Mouse (Mus musculus) spleen, postnatal 4 days (tissue): ENCODE results near the gene Fhdc1.

Experiments used
- DNase-seq, 2 experiments: peaks; one replicate each; pipeline ENCODE4 v3.0.0; 2022; ENCODE audit warnings: low spot score in 2 of 2

Gene Fhdc1

DNA sequence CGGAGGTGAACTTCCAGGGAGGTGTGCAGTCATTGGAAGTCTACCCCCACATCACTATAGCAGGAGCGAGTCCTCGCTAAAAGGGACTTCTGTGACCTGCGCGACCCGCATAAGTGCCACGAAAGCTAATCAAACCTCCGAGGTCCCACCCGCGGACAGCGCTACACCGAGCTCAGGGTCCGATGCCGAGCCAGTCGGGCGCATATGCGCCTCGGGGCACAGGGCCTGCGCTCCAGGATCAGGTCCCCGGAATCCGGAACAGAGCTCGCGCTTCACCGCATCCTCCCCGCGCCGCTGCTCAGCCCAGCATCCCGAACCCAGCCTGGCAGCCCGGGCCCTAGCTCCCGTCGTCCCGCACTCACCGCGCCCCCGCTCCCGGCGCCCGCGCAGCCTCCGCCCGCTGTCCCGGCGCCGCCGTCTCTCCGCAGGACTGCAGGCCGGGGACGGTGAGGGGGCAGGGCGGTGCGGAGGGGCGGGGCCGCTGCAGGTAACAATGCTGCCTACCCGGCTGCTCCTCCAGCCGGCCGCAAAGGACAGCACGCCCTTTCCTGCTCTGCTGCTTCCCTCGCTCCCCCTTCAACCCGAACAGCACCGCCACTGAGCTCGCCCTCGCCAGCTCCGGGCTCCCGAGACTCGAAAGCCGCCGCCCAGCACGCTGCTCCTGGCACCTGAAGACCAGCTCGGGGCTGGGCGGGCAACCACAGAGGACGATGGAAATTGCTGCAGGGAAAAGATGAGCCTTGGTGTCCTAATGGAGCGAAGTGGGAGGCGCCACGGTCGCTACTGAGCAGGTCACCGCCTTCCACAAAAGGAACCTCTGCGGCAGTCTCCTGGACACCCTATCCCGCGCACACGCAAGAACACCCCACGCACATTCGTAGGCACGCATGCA, at the start of gene Fhdc1:
Gene Fhdc1, minus strand, starts transcription at position 424 of the 892 bp plus-strand sequence.
- DNase-seq: peak; percentile 71 to 86

DNA sequence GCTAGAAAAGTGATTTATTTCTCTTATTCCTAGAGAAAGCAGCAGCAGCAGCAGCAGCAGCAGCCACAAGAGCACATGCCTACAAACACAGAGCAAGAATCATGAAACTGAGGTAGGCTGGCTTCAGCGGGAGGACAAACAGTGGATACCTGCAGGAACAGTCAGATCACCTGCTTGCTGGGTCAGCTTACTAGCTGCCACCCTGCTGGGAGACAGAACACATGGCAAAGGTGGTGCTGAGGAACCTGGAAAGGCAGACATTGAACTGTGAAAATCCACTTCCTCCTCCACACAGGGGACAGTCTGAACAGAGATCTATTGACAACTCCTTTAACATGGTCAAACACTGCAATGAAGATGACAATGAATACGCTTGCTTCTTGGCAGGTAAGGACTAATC, 48.8 kb upstream of the Fhdc1 start:
- no peak for DNase-seq

DNA sequence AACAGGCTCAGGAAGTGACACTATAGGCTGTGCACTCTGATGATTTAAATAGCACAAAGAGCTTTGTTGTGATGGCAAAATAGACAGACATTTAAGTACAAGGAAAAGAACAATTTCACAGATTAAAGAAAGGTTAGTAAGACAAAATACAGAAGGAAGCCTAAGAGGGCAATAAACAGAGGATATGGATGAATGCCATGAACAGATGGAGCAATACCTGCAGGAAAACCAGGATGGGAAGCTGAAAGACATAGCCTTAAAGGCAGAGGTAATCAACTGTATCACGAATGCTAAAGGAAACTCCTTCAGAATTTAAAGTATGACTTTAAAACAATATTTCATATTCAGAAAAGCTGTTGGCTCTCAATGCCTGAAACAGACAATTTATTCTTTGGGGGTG, 44.7 kb upstream of the Fhdc1 start:
- DNase-seq: no peak

DNA sequence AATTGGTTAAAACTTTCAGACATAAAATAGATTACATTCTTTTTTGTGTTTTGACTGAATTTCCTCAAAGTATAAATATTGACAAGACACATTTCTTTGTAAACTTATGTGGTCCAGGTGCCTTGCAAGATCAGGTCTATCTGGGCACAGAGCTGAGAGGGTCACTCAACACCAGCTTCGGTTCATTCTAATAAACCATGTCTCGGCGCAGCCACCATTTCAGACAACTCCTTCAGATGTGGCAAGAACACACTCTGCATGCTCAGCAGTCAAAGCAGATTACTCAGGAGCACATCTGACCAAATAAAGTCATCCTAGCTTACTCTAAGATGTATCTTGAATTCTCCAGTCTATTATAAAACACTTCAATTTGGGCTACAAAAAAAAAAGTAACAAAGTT, 35.9 kb upstream of the Fhdc1 start:
- DNase-seq: no peak

DNA sequence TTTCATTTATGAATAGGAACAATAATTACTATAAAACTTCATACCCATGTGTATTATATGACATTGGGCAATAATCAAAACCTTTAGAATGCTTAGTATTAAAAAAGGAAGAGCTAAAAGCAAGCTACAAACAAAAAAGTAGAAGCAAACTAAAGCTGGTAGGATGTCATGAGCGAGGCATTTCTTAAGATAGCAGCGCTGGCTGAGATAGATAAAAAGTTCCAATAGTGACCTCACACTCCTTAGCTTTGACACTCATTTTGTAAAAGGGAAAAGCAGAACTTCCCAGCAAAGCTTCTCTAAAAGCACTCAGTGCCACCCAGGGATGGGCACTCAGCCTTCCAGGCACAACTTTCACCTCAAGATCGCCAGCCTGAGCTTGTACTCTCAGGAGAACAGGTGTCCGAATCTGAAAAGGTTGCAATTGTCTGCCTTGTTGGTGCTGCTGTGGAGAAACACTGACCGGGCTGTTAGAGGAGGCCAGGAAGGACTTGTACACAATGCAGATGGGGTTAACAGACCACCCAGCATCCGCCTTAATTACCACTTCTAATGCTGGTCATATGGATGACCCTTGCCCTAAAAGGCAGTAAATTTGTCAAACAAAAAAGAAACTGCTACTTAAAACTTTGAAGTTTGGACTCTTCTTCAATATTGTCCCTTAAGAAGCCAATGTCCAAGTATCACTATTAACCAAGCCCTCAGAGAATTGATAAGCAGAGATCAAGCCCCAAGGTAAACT, 32.7 kb upstream of the Fhdc1 start:
- no peak for DNase-seq

DNA sequence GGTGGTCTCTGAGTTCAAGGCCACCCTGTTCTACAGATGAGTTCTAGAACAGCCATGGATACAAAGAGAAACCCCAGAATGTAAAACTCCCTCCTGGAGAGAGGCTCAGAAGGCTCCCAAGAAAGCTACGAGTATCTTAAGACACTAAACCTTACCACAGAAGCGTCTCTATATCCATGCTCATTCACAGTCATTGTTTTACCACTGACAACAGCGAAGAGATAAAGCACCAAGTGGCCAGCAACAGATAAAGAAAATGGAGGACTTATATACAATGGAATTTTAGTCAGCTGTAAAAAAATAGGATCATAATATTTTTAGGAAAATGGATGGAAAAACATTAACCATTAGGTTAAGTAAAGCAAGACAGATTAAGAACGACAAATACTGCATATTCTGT, 25.0 kb upstream of the Fhdc1 start:
- no peak for DNase-seq

DNA sequence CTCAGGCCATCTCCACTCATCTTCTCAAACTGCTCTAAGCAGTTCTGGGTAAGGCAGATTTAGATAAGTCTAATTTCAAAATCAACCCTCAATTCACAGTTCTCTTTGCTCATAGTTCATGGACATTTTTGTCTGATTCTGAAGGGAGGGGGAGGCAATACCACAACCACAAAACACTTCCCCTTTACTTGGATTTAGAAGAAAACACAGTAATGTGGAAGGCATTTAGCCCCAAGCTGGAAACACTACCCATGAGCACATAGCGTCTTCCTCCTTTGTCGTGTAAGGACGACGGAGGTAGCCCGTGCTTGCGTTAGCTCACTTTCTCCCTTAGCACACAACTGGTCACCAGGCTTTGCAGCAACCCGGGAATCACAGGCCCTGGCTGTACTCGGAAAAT, 24.1 kb upstream of the Fhdc1 start:
- DNase-seq: no peak

DNA sequence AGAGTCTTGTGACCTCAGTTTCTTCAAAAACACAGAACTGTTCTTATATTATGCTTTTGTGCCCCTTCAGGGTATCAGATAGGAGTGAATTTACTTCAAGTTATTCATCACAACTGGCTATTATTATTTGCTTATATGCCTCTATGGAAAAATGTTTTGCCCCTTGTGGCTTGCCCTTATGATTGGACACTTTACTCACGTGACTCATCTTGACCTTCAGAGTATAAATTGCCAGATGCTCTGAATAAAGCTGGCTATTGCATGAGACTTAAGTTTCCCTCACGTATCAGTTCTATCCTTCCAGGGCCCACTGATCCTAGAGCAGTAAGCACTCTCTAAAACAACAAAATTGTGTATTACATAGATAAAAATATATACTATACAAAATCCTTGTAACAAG, 21.9 kb upstream of the Fhdc1 start:
- no peak for DNase-seq

DNA sequence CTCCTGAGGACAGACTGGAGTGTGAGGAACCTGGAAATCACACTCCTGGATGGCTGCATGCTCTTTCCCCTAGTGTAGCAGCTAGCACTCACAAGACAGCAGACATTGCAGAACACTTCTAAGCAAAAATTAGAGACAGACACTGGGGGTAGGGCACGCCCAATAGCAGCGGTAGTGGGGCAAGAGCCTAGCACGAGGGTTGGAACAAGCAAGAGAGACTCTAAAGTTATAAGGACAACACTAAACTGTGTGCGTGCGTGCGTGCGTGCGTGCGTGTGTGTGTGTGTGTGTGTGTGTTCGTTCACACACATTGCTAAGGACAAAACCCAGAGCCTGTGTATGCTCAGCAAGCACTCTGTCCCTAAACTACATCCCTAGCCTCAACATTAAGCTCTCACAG, 20.3 kb upstream of the Fhdc1 start:
- no peak for DNase-seq

DNA sequence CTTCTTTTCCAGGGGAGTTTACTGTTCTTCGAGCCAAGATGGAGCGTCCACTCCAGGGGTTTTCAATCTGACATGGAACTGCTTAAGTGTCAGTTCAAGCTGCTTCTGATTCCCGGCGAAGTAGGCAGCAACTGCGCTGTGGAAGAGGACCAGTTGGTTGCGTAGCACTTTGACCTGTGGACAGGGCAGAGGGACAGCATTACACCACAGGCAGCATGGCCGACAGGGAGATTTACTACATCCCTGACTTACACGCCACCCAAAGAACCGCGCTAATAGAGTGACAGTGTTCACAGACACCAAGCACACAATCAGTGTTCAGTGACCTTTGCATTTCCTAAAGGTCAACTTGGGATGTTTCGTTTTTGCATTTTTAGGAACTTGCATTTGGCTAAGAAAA, 17.5 kb upstream of the Fhdc1 start:
- DNase-seq: no peak

DNA sequence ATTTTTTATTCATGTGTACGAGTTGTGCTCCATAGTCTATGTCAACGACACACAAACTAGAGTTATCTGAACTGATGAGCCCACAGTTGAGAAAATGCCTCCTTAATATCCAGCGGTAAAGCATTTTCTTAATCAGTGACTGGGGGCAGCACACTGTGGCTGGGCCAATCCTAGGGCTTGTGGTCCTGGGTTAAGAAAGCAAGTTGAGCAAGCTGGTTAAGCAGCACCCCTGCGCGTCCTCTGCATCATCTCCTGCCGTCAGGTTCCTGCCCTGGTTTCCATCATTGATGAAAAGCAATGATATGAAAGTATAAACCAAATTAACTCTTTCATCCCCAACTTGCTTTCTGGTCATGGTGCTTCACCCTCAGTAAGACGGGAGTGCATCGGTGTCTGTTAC, 12.4 kb upstream of the Fhdc1 start:
- no peak for DNase-seq

DNA sequence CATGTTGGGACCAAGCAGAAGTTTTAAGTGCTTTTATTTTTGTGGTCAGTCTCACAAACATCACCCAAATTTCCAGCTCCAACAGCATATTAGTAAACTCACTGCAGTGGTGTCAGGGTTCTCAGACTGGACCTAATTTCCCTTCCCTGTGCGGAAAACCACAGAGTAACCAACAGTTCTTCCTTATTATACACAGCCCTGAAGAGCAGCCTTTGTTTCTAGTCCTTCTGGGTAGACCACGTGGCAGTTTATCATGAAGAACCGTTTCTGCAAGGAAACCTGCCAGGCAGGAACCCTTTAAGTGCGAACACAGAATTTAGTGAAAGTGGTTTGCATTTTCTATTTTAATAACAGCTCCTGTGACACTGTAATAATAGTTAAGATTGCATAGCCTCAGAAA, 11.9 kb upstream of the Fhdc1 start:
- no peak for DNase-seq

DNA sequence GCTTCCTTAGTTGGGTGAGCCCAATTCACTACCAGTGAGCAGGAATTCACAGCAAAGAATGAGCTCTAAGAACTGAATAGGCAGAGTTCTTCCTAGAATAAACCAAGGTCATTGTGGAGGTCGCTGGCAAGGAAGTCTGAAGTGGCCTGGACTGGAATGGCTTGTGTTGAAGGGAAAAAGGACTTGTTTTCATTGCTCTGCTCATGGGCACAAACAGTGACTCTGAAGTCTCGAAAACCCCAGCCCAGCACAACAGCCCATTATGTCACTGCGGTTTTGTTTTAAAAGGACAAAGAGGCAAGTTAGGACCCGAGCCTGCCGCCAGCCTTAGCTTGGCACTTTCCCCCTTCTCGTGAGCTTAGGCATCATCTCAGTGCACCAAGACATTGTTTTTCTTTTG, 8.5 kb upstream of the Fhdc1 start:
- DNase-seq: no peak

DNA sequence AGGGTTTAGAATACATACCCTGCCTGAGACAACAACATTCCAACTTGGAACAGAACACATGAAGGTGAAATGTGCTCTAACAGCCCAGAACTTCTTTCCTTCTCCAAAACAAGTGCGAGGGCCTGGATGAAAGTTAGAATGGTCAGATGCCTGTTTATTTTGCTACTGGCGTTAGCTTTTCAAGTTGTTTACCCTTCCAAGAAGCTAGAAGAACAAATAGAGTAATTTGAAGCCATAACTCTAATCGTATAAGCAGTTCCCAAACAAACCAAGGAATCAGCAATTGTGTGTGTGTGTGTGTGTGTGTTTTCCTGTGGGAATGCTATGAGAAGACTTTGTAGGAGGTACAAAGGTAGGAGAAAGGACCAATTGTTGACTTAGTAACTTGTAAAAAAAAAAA, 4.7 kb upstream of the Fhdc1 start:
- no peak for DNase-seq

DNA sequence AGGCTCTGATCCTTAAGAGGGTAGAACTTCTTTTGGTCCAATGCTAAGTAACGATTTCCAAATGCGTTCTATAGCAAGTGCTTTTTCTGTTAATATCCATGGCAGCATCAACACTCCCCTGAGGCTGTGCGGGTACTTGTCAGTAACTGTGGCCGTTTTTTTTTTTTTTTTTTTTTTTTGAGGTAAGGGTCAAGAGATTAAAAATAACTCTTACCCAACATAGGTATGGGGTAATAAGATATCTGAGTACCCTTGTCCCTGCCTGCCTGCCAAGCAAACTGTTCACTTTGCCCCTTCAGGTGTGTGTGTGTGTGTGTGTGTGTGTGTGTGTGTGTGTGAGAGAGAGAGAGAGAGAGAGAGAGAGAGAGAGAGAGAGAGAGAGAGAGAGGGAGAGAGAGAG, 4.1 kb upstream of the Fhdc1 start:
- DNase-seq: no peak

DNA sequence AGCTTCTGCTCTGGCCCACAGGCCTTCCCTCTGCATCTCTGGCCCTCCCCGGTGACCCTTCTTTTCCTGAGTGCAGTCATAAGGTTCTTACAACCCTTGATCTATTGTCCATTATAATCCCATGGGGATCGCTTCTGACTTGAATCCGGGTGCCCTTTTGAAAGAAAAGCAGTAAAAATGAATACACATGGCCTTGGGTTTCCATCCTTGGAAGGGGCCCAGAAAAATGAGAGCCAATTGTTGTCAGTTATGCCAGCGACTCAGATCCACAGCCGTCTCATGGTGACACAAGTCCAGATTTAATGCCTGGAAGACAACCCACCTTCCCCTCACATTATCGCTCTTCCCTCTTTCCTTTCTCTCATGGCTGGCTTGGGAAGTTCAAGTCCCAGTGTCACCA, 1.9 kb upstream of the Fhdc1 start:
- no peak for DNase-seq

DNA sequence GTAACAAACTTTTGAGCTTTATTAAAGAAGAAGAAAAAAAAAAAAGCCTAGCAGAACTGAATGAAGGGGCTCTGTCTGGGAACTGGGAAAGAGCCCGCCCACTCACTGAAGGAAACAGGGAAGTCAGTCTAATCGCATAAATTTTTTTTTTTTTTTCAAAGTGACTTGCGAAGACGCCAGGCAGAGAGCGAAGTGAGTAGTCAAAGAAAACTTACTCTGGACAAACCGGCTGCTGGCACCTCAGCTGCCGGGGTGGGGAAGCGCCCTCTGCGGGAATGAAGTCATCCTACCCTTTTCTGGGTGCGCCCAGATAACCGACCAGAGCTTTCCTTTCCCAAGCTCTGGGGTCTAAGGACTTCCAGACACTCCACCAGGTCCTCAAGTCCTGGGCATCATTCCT, 875 bp upstream of the Fhdc1 start:
- peak; percentile 67 to 80 for DNase-seq

DNA sequence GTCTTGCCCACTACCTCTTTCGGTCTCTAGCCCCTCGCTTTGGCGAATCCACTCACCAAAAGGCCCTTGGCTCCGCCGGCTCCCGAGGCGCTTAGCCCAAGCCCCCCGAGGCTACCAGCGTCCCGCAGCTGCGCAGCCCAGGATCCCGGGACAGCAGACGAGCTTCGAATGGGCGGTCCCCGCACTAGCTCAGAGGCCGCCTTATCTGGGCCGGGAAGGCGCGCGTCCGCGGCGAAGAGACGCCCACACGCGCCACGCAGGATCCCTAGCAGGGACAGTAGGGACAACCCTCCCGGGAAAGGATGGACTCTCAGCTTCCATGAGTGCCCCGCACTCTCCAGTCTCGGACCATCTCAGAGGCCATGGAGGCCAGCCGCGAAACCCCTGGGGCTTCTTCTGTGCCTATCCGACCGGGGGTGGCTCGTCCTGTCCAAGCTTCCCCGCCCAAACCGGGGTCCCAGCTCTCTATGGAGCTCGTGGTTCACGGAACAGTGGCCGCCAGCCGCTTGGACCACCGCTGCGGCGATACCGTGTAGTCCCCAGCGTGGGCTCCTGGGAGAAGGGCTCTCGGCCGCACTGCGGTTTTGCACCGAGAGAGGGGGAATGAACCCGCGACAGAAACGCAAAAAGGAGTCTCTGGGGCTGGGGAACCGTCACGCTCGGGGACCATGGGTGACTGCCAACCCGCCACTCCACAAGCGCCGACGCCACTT, 780 bp downstream of the Fhdc1 start:
- peak; percentile 82 to 89 for DNase-seq

DNA sequence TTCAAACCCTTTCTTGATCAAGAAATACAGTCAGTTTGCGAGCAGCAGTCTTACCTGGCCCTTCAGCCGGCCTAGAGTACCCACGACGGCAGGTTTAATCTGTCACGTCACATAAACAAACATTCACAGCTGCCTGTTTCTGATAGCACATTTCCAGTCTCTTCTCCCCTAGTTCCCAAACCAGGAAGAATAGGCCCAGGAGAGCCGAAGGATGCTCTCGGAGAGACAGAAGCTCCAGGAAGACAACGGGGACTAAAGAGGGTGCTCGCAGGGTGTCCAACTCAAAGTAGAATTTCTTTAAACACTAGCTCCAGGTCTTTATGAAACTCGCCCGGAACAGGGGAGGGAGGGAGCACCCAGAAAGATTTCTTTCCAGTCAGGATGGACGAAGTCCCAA, 1.3 kb downstream of the Fhdc1 start:
- DNase-seq: peak in 1 of 2 experiments; percentile 46

DNA sequence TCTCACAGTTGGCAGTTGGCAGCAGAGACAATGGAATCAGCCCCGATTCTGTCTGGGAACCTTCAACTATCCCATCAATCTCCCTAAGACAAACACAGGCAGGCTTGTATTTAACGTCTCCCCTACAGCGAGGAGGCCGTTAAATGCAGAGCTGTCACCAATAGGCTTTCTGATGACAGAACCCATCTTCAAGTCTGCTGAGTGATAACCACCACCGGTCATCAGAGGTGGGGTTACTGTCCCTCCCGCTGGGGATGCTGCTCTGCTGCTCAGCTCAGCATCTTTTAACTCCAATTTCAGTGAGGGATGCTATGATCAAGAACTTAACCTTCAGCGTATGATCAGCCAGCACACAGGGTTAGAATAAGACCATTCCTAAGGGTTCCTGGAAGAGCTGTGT, 2.0 kb downstream of the Fhdc1 start:
- DNase-seq: peak; percentile 54 to 72

DNA sequence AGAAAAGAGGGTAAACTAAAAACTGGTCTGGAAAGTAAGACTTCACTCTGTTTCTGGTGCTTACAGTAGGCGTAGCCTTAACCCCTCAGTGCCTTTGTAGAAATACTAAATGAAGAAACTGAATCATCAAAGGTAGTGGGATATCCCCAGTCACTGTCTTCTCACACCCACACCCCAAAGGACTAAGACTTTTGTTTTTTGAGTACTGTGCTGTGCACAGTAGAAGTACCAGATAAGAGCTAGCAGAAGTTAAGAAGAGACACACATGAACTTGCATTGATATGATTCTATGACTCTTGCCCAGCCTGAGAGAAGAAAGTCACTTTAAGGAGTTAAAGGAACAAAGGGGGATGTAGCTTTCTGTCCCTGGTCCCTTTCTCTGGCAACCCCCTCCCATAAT, 2.7 kb downstream of the Fhdc1 start:
- no peak for DNase-seq

DNA sequence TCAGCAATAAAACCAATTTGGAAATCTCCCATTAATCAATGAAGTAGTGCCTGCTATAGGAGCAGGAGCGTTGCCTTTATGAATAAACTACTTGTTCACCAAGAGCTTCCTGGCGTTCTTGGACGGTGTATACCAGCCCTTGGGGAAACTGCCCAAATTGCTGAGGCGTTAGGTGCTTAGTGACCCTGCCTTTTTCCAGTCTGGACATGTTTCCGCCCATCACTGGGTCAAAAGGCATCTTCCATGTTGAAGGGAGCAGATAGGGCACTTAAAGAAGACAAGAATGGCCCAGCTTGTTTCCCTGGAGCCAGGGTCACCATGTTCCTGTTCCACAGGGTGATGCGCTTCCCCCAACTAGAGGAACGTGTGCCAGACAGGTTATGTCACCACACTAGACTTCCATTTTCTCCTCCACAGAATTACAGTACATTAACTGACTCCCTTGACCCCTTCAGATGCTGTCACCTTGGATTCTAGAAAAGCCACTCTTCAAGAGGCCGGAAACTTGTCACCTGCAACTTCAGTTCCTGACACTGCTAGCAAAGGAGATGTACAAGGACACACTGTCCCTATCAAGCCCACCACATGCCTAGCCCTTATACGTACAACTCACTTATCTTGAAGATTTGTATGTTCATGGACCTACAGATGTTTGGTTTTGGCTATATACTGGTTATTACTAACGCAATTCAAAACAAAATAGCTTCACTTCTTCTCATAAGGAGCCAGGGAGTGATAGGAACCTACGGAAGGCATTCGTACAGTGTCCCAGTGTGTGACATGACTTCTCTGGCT, 5.1 kb downstream of the Fhdc1 start:
- no peak for DNase-seq
